Mouse (Mus musculus): ENCODE data around the gene Rom1. TPM values are rescaled to one million over a fixed set of nuclear protein-coding genes. Genes with fewer than 3 reads are reported as not detected.
A peak's percentile ranks its signal among the peaks of the same experiment; 100 is the strongest.
"Not testable (repeated sequence)": the region's sequence is repeated elsewhere in the genome, so short reads cannot be mapped to it uniquely, and the experiment has no call there.

Rom1 gene
- total RNA-seq (2017), result 2.0 and 3.2 TPM in 2 replicates

GRCm38 (mm10) chr19:8929224-8930088 is at the start of gene Rom1, which contains the start of gene Eml3:
Rom1 (minus strand) TSS chr19:8929356.
Eml3 (plus strand) TSS chr19:8929552.
- peak; percentile 72 for ATAC-seq (replicated peaks; ENCODE audit: low read depth, poor library complexity, severe bottlenecking)

- ATAC-seq (replicated peaks; ENCODE audit: low read depth, poor library complexity, severe bottlenecking), result peak; percentile 45; the same call in 1 of the 2 replicates
These were observed 47.4 kb upstream of the Rom1 start for GRCm38 (mm10) chr19:8976535-8976934.

- no peak for ATAC-seq (replicated peaks; ENCODE audit: low read depth, poor library complexity, severe bottlenecking)
These were observed 46.3 kb upstream of the Rom1 start for GRCm38 (mm10) chr19:8975491-8975890.

GRCm38 (mm10) chr19:8974638-8975037 is 45.5 kb upstream of the Rom1 start:
- no peak for ATAC-seq (replicated peaks; ENCODE audit: low read depth, poor library complexity, severe bottlenecking)

- not testable (repeated sequence) for ATAC-seq (replicated peaks; ENCODE audit: low read depth, poor library complexity, severe bottlenecking)
These were observed 43.3 kb upstream of the Rom1 start for GRCm38 (mm10) chr19:8972491-8972890.

GRCm38 (mm10) chr19:8967893-8968292 is 38.7 kb upstream of the Rom1 start:
- ATAC-seq (replicated peaks; ENCODE audit: low read depth, poor library complexity, severe bottlenecking), result no peak

GRCm38 (mm10) chr19:8967373-8967743 is 38.2 kb upstream of the Rom1 start:
- ATAC-seq (replicated peaks; ENCODE audit: low read depth, poor library complexity, severe bottlenecking), result peak; percentile 8; the same call in 1 of the 2 replicates

GRCm38 (mm10) chr19:8966590-8967372 is 37.6 kb upstream of the Rom1 start, which contains the start of gene Eef1g:
Eef1g (plus strand) TSS chr19:8967041.
- ATAC-seq (replicated peaks; ENCODE audit: low read depth, poor library complexity, severe bottlenecking), result peak; percentile 96

- no peak for ATAC-seq (replicated peaks; ENCODE audit: low read depth, poor library complexity, severe bottlenecking)
These were observed 37.0 kb upstream of the Rom1 start for GRCm38 (mm10) chr19:8966198-8966589.

- ATAC-seq (replicated peaks; ENCODE audit: low read depth, poor library complexity, severe bottlenecking), result no peak
These were observed 36.6 kb upstream of the Rom1 start for GRCm38 (mm10) chr19:8965771-8966170.

- ATAC-seq (replicated peaks; ENCODE audit: low read depth, poor library complexity, severe bottlenecking), result no peak
These were observed 35.9 kb upstream of the Rom1 start for GRCm38 (mm10) chr19:8965075-8965474.

GRCm38 (mm10) chr19:8962256-8962655 is 33.1 kb upstream of the Rom1 start:
- no peak for ATAC-seq (replicated peaks; ENCODE audit: low read depth, poor library complexity, severe bottlenecking)

- no peak for ATAC-seq (replicated peaks; ENCODE audit: low read depth, poor library complexity, severe bottlenecking)
These were observed 25.0 kb upstream of the Rom1 start for GRCm38 (mm10) chr19:8954171-8954570.

GRCm38 (mm10) chr19:8953135-8954039 is 24.2 kb upstream of the Rom1 start, which contains the start of gene Tut1:
Tut1 (plus strand) TSS chr19:8953847.
- peak; percentile 95 for ATAC-seq (replicated peaks; ENCODE audit: low read depth, poor library complexity, severe bottlenecking)

GRCm38 (mm10) chr19:8952241-8952640 is 23.1 kb upstream of the Rom1 start:
- ATAC-seq (replicated peaks; ENCODE audit: low read depth, poor library complexity, severe bottlenecking), result no peak

GRCm38 (mm10) chr19:8950190-8950589 is 21.0 kb upstream of the Rom1 start:
- ATAC-seq (replicated peaks; ENCODE audit: low read depth, poor library complexity, severe bottlenecking), result no peak

GRCm38 (mm10) chr19:8946929-8947328 is 17.8 kb upstream of the Rom1 start:
- no peak for ATAC-seq (replicated peaks; ENCODE audit: low read depth, poor library complexity, severe bottlenecking)

- ATAC-seq (replicated peaks; ENCODE audit: low read depth, poor library complexity, severe bottlenecking), result no peak
These were observed 16.1 kb upstream of the Rom1 start for GRCm38 (mm10) chr19:8945251-8945650.

GRCm38 (mm10) chr19:8944750-8945149 is 15.6 kb upstream of the Rom1 start:
- ATAC-seq (replicated peaks; ENCODE audit: low read depth, poor library complexity, severe bottlenecking), result peak; percentile 16; the same call in 1 of the 2 replicates

- peak; percentile 7 for ATAC-seq (replicated peaks; ENCODE audit: low read depth, poor library complexity, severe bottlenecking)
These were observed 14.9 kb upstream of the Rom1 start for GRCm38 (mm10) chr19:8944062-8944461.
